Mouse (Mus musculus): ENCODE data around the gene Eme1. TPM values are rescaled to one million over a fixed set of nuclear protein-coding genes. Genes with fewer than 3 reads are reported as not detected.
"Not testable (repeated sequence)": the region's sequence is repeated elsewhere in the genome, so short reads cannot be mapped to it uniquely, and the experiment has no call there.

The Eme1 gene
- total RNA-seq (2021), result under 1 TPM; 0.13 to 0.17 TPM

- intact Hi-C loops (cut with DNase I), result no loop called here
- DNase-seq (ENCODE audit: low spot score), result peak; percentile 67
Observed at GRCm38 (mm10) chr11:94653663-94654436, at the start of gene Eme1, which contains the start of gene Mrpl27. TSS of gene Eme1 (minus strand) at chr11:94653964. TSS of gene Mrpl27 (plus strand) at chr11:94653767.

- no peak for DNase-seq (ENCODE audit: low spot score)
- intact Hi-C loops (cut with DNase I), result no loop called here
Observed at GRCm38 (mm10) chr11:94702216-94702610, 48.4 kb upstream of the Eme1 start.

GRCm38 (mm10) chr11:94701401-94702215 lies 47.8 kb upstream of the Eme1 start:
- no peak for DNase-seq (ENCODE audit: low spot score)
- intact Hi-C loops (cut with DNase I), result no loop called here

GRCm38 (mm10) chr11:94699399-94699798 lies 45.6 kb upstream of the Eme1 start:
- intact Hi-C loops (cut with DNase I), result no loop called here
- no peak for DNase-seq (ENCODE audit: low spot score)

- intact Hi-C loops (cut with DNase I), result no loop called here
- DNase-seq (ENCODE audit: low spot score), result no peak
Observed at GRCm38 (mm10) chr11:94697703-94698464, 44.1 kb upstream of the Eme1 start.

GRCm38 (mm10) chr11:94697140-94697539 lies 43.4 kb upstream of the Eme1 start:
- no peak for DNase-seq (ENCODE audit: low spot score)

GRCm38 (mm10) chr11:94695508-94695907 lies 41.7 kb upstream of the Eme1 start:
- no peak for DNase-seq (ENCODE audit: low spot score)
- intact Hi-C loops (cut with DNase I), result no loop called here

More at GRCm38 (mm10) chr11:94697140-94697539, 43.4 kb upstream of the Eme1 start:
- intact Hi-C loops (cut with DNase I), result no loop called here

- intact Hi-C loops (cut with DNase I); DNase-seq (ENCODE audit: low spot score): not testable (repeated sequence)
Observed at GRCm38 (mm10) chr11:94692502-94692901, 38.7 kb upstream of the Eme1 start.

- no peak for DNase-seq (ENCODE audit: low spot score)
- intact Hi-C loops (cut with DNase I), result no loop called here
Observed at GRCm38 (mm10) chr11:94687178-94687577, 33.4 kb upstream of the Eme1 start.

- no peak for DNase-seq (ENCODE audit: low spot score)
- intact Hi-C loops (cut with DNase I), result no loop called here
Observed at GRCm38 (mm10) chr11:94682427-94682826, 28.7 kb upstream of the Eme1 start.

GRCm38 (mm10) chr11:94681640-94682039 lies 27.9 kb upstream of the Eme1 start:
- intact Hi-C loops (cut with DNase I), result no loop called here
- no peak for DNase-seq (ENCODE audit: low spot score)

GRCm38 (mm10) chr11:94680639-94681038 lies 26.9 kb upstream of the Eme1 start:
- intact Hi-C loops (cut with DNase I), result no loop called here
- DNase-seq (ENCODE audit: low spot score), result no peak

GRCm38 (mm10) chr11:94677607-94678145 lies 23.9 kb upstream of the Eme1 start:
- DNase-seq (ENCODE audit: low spot score), result no peak
- intact Hi-C loops (cut with DNase I), result no loop called here

- DNase-seq (ENCODE audit: low spot score), result peak; percentile 86
- intact Hi-C loops (cut with DNase I), result no loop called here
Observed at GRCm38 (mm10) chr11:94676754-94677606, 23.2 kb upstream of the Eme1 start, which contains the start of gene Xylt2. TSS of gene Xylt2 (minus strand) at chr11:94677515.

GRCm38 (mm10) chr11:94676308-94676707 lies 22.5 kb upstream of the Eme1 start:
- no peak for DNase-seq (ENCODE audit: low spot score)
- intact Hi-C loops (cut with DNase I), result no loop called here

- DNase-seq (ENCODE audit: low spot score), result no peak
- intact Hi-C loops (cut with DNase I), result no loop called here
Observed at GRCm38 (mm10) chr11:94675446-94675845, 21.7 kb upstream of the Eme1 start.

- intact Hi-C loops (cut with DNase I), result no loop called here
- DNase-seq (ENCODE audit: low spot score), result no peak
Observed at GRCm38 (mm10) chr11:94674984-94675383, 21.2 kb upstream of the Eme1 start.

GRCm38 (mm10) chr11:94665281-94665680 lies 11.5 kb upstream of the Eme1 start:
- no peak for DNase-seq (ENCODE audit: low spot score)
- intact Hi-C loops (cut with DNase I), result no loop called here

- intact Hi-C loops (cut with DNase I), result no loop called here
- no peak for DNase-seq (ENCODE audit: low spot score)
Observed at GRCm38 (mm10) chr11:94661344-94661743, 7.6 kb upstream of the Eme1 start.
